Mouse (Mus musculus): ENCODE results near the gene Myo1b. TPM values are rescaled to one million over a fixed set of nuclear protein-coding genes. Genes with fewer than 3 reads are reported as not detected.

Myo1b gene
- total RNA-seq (2023; ENCODE audit: inconsistent age): 0.39 to 1.1 TPM (median 1.0 TPM) in 4 replicates

DNA sequence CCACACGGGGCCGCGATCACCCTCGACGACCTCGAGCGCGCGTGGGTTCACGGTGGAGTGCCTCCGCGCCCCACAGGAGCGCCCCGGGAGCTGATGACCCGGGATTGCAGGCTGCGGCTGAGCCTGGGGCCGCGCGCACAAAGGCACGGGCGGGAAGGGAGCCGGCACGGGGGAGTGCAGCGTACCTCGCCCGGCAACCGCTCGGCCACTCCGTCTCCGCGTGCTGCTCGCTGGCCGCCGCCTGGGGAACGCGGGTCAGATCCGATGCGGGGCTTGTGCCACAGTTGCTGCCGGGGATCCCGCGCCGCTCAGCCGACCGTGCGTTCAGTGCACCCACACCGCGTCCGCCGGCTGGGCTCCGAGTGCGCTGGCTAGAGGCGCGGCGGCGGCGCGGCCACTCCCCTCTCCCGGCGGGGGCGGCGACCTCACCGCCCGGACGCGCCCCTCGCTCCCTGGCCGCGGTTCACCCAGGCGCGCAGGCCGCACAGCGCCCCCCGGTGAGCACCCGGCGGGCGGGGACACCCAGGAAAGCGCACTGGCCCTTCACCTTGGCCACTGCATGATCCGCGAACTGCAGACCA, at the start of gene Myo1b:
Gene Myo1b (minus strand): TSS at position 496 of the 581 bp plus-strand sequence.

Other genes with a start within 250 kb of the Myo1b start
- 60.8 to 64.5 TPM (median 62.7 TPM) in 4 replicates for gene Stat4, start 71.1 kb upstream of the Myo1b start, total RNA-seq (2023; ENCODE audit: inconsistent age)
- 145 to 188 TPM (median 170 TPM) in 4 replicates for gene Stat1, start 203.4 kb upstream of the Myo1b start, total RNA-seq (2023; ENCODE audit: inconsistent age)